Mouse (Mus musculus) mature B cell (primary cell): ENCODE results near the gene B3galt4.
"Not testable (repeated sequence)": the region's sequence is repeated elsewhere in the genome, so short reads cannot be mapped to it uniquely, and the experiment has no call there.

ENCODE experiments used
- in situ Hi-C: fragments of 300-500 bp; cut with MboI; formaldehyde crosslinking; loops from 2 replicates; pipeline ENCODE4 v1.14.3; 2019

Gene B3galt4

GRCm38 (mm10) chr17:33904835-33905234 lies 46.5 kb downstream of the B3galt4 start, which contains the start of gene Platr17:
TSS of gene Platr17 (plus strand) at chr17:33905135.
- in situ Hi-C loops, result not testable (repeated sequence)

DNA sequence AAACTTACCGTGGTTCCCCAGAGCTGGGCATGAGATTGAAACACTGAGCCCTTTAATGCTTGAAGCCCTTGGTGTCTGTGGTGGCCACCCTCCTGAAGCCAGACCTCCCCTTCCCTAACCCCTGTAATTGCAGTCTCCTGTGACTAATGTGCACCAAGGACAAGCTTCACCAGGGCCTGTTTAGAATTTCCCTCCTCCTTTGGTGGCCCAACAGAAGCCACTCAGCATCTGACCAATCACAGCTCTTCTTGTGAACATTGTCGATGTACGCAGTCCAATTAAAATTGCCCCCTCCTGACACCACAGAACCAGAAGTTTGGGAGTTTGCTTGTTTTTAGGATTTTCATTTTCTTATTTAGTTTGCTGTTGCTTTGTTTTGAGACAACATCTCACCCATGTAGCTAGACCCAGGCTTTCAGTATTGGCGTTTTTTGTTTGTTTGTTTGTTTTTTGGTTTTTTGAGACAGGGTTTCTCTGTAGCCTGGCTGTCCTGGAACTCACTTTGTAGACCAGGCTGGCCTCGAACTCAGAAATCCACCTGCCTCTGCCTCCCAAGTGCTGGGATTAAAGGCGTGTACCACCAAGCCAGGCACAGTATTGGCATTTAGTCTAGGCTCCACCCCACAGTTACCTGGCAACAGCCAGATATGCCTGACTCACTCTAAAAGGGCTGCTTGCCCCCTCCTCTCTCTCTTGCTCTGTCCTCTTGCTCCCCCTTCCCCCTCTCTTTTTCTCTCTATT lies 47.2 kb downstream of the B3galt4 start:
- in situ Hi-C loops, result not testable (repeated sequence)

GRCm38 (mm10) chr17:33902491-33902890 lies 48.8 kb downstream of the B3galt4 start:
- in situ Hi-C loops, result no loop called here

GRCm38 (mm10) chr17:33902079-33902478 lies 49.2 kb downstream of the B3galt4 start:
- in situ Hi-C loops, result no loop called here

- in situ Hi-C loops, result no loop called here
Measured at GRCm38 (mm10) chr17:33901653-33902052, 49.6 kb downstream of the B3galt4 start.

- in situ Hi-C loops, result no loop called here
Measured at GRCm38 (mm10) chr17:33900989-33901314, 50.3 kb downstream of the B3galt4 start.

DNA sequence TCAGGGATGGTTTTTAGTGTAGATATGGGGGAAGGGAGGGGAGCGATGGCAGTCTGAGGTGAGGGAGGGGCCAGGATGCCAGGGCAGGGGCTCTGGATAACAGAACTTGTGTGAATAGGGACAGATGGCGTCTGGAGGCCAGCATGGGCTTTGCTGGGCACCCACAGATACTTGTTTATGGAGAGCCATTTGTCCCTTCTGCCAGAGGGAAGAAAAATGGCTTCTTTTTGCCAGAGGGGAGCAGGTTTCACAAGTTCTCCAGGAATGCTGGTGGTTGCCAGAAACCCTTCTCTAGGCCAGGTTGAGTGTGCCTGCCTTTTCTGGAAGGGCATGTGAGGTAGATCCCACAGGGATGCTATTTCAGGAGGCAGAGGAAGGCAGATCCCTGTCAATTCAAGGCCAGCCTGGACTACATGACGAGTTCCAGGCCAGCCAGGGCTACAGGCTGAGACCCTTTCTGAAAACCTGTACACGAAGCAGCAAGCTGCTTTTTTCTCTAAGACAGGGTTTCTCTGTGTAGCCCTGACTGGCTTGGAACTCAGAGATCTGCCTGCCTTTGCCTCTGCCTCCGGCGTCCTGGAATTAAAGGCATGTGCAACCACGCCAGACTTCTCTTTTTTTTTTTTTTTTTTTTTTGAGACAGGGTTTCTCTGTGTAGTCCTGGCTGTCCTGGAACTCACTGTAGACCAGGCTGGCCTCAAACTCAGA lies 50.9 kb downstream of the B3galt4 start:
- in situ Hi-C loops, result no loop called here
